Mouse (Mus musculus): ENCODE measurements around the gene Neurod1. TPM values are rescaled to one million over a fixed set of nuclear protein-coding genes. Genes with fewer than 3 reads are reported as not detected.

The Neurod1 gene
- polyA plus RNA-seq, 1 experiment from 2014 or later = 43.4 TPM

DNA sequence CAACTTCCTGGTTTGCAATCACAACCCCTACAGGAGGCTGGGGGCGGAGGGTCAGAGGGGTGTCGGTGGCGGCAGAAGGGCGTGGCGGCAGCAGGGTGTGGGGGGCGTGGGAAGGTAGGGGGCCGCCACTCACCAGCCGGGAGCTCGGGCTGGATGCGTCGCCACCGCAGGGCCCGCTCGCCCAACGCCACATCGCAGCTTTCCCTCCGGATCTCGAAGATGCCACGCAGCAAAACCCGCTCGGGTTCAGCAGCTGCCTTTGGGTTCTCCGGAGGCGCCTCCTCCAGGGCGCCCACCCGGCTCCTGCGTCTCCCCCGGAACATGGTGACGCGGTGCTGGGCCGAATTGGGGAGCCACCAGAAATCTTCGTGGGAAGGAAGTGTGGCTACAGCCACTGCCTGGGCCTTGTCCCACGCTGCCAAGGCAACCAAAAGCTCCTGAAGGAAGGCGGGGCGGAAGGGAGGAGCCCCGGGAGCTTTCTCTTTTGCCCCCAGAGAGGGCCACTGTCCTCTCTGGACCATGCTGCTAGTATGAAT is 27.9 kb downstream of the Neurod1 start:
- WGBS = 1% methylated on average over 35 of the region's 35 CpGs
- 0 out of 2 replicates have a peak, but pooled peaks cover 3% of the 10 kb centered on the region for H3K9me3 ChIP-seq (ENCODE audit: control insufficient read depth, low read length)
- peak overlapping the region; percentile 82 for H3K4me2 ChIP-seq
- peaks cover 8% of the 10 kb centered on the region for H3K4me1 ChIP-seq (ENCODE audit: control insufficient read depth, insufficient read depth, low read length)
- no peaks in the 10 kb centered on the region for H3K36me3 ChIP-seq (ENCODE audit: control insufficient read depth, insufficient read depth, low read length)
- H3K27me3 ChIP-seq (ENCODE audit: control insufficient read depth, insufficient read depth, low read length) = peaks cover 4% of the 10 kb centered on the region
- ATAC-seq (ENCODE audit: low FRiP score) (peak; percentile 92), DNase-seq (ENCODE audit: low spot score, missing footprints) (peak; percentile 95)
- H3K4me3 ChIP-seq (ENCODE audit: low read depth, low read length) = peak overlapping the region; percentile 43
- peak overlapping the region; percentile 63 for H3K9ac ChIP-seq (ENCODE audit: low read length)
- no peak overlapping the region for H3K27ac ChIP-seq (ENCODE audit: low read depth, low read length)

DNA sequence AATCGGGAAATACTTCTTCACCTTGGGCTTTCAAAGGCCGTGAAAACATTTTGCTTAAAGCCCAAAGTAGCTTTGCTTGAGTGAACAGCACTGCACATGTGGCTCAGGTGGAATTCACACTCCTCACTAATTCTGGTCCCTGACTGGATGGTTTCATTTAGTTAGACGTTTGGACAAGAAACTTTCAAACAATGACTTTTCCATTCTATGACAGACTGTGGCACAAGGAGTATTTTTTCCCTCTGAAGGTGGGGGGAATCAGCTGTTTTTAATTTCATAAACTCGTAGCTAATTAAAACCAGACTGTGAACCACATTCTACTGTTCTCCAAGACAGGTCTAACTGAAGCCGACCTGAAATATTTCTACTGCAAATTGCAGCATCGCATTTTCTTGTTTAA is 28.5 kb downstream of the Neurod1 start:
- Histone ChIP-seq H3K36me3 (ENCODE audit: control insufficient read depth, insufficient read depth, low read length) (no peaks in the 10 kb centered on the region), H3K9ac (ENCODE audit: low read length) (no peak overlapping the region), H3K4me1 (ENCODE audit: control insufficient read depth, insufficient read depth, low read length) (peaks cover 8% of the 10 kb centered on the region), H3K4me2 (no peak overlapping the region), H3K9me3 (ENCODE audit: control insufficient read depth, low read length) (0 out of 2 replicates have a peak, but pooled peaks cover 3% of the 10 kb centered on the region), H3K4me3 (ENCODE audit: low read depth, low read length) (no peak overlapping the region), H3K27me3 (ENCODE audit: control insufficient read depth, insufficient read depth, low read length) (peaks cover 4% of the 10 kb centered on the region), H3K27ac (ENCODE audit: low read depth, low read length) (no peak overlapping the region)
- WGBS = 21% methylated on average over 6 of the region's 6 CpGs
- ATAC-seq (ENCODE audit: low FRiP score) (no peak), DNase-seq (ENCODE audit: low spot score, missing footprints) (peak; percentile 87)

DNA sequence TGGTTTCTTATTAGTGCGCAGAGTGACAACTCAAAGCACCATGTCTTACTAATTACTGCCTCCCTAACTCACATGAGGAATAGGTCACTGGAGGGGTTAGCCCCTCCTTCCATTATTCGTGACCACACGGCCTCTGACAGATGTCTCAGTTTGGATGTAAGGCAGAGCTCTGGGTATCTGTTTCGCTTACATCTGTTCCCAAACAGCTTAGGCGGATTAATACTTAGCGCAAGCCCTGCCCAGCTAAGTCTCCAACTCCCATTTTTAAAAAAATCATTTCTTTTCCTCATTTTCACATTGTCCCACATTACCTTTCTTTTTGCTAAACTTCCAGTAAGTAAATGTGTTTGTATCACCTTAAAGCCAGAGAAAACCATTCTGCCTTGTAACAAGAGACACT is 34.9 kb downstream of the Neurod1 start:
- H3K4me3 ChIP-seq (ENCODE audit: low read depth, low read length) = no peak overlapping the region
- DNase-seq (ENCODE audit: low spot score, missing footprints) (peak; percentile 84), ATAC-seq (ENCODE audit: low FRiP score) (peak; percentile 82)
- no peak overlapping the region for H3K9ac ChIP-seq (ENCODE audit: low read length)
- no peaks in the 10 kb centered on the region; the same call in 1 of the 2 replicates for H3K4me1 ChIP-seq (ENCODE audit: control insufficient read depth, insufficient read depth, low read length)
- WGBS = 26% methylated on average over 6 of the region's 6 CpGs
- H3K4me2 ChIP-seq = no peak overlapping the region
- H3K36me3 ChIP-seq (ENCODE audit: control insufficient read depth, insufficient read depth, low read length) = no peaks in the 10 kb centered on the region
- H3K27me3 ChIP-seq (ENCODE audit: control insufficient read depth, insufficient read depth, low read length) = no peaks in the 10 kb centered on the region; the same call in 1 of the 2 replicates
- no peaks in the 10 kb centered on the region for H3K9me3 ChIP-seq (ENCODE audit: control insufficient read depth, low read length)
- no peak overlapping the region for H3K27ac ChIP-seq (ENCODE audit: low read depth, low read length)

DNA sequence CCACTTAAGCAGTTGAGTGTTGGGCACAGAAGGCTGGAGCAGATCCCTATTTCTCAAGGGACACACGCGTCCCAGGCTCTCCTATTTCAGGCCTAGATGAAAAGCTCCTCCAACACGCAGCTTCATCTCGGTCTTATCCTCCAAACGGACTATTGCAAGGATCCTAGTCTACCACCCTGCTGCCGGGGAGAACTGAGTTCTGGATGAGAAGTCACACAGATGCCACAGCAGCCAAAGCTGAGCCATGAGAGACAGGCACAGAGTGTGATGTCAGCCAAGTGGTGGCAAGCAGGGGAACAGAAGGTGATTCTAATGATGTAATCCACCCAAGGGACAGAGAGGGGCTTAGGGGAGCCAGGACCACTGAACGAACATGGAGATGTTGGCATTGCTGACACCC is 42.0 kb downstream of the Neurod1 start:
- H3K9ac ChIP-seq (ENCODE audit: low read length) = no peak overlapping the region
- DNase-seq (ENCODE audit: low spot score, missing footprints) = no peak
- H3K9me3 ChIP-seq (ENCODE audit: control insufficient read depth, low read length) = no peaks in the 10 kb centered on the region
- H3K27ac ChIP-seq (ENCODE audit: low read depth, low read length) = no peak overlapping the region
- H3K36me3 ChIP-seq (ENCODE audit: control insufficient read depth, insufficient read depth, low read length) = no peaks in the 10 kb centered on the region
- no peak overlapping the region for H3K4me3 ChIP-seq (ENCODE audit: low read depth, low read length)
- no peak overlapping the region for H3K4me2 ChIP-seq
- H3K4me1 ChIP-seq (ENCODE audit: control insufficient read depth, insufficient read depth, low read length) = no peaks in the 10 kb centered on the region
- ATAC-seq (ENCODE audit: low FRiP score) = no peak
- H3K27me3 ChIP-seq (ENCODE audit: control insufficient read depth, insufficient read depth, low read length) = no peaks in the 10 kb centered on the region; the same call in 1 of the 2 replicates
- 84% methylated on average over 7 of the region's 7 CpGs for WGBS

DNA sequence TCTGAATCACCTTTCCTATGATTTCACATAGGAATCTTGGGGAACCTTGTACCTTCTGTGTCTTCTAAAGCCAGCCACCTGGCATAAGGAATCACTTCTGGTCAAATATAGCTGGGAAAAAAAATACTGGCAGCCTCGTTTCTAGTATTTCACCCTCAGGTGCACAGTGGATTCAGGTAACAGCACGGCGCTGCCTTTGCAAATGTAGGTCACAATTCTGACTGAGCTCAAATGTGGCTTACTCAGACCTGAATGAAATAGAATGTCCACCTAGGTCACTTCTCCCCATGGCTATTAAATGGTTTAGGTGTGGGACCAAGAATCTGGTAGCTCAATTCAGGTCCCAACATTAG is 45.7 kb downstream of the Neurod1 start:
- H3K4me2 ChIP-seq = no peak overlapping the region
- H3K9me3 ChIP-seq (ENCODE audit: control insufficient read depth, low read length) = no peaks in the 10 kb centered on the region
- H3K4me3 ChIP-seq (ENCODE audit: low read depth, low read length) = no peak overlapping the region
- no peak overlapping the region for H3K27ac ChIP-seq (ENCODE audit: low read depth, low read length)
- no peaks in the 10 kb centered on the region for H3K36me3 ChIP-seq (ENCODE audit: control insufficient read depth, insufficient read depth, low read length)
- no peak for DNase-seq (ENCODE audit: low spot score, missing footprints)
- WGBS = 91% methylated on average over 3 of the region's 3 CpGs
- ATAC-seq (ENCODE audit: low FRiP score) = no peak
- H3K27me3 ChIP-seq (ENCODE audit: control insufficient read depth, insufficient read depth, low read length) = no peaks in the 10 kb centered on the region
- no peak overlapping the region for H3K9ac ChIP-seq (ENCODE audit: low read length)
- no peaks in the 10 kb centered on the region for H3K4me1 ChIP-seq (ENCODE audit: control insufficient read depth, insufficient read depth, low read length)

DNA sequence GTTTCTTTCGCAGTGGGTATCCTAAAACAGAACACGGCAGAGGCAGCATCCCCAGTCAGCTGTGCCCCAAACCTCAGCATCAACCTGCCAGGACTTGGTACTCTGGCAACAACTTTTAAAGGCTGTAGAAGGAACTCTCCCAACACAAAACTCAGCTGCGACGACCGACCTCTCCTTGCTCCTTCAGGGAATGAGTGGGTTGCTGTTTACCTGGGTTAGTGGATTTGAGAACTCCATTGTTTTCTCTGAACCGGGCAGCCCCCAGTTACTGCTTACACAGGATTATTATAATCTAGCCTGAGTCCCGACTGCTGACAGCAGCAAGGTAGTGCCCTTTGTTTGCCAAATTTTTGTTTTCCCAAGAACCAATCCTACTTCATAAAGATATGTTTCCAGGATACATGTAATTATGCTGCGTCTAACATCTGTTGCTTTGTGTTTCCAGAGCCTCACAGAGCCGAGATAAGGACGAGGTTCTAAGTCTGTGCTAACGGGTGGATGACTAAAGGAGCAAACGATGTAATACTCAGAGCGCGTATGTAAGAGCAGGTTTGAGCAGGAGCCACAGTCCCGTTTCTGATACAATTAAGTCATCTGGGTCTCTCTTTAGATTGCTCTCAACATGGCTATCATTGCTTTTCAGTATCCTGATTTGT is 46.2 kb downstream of the Neurod1 start:
- Histone ChIP-seq H3K4me2 (no peak overlapping the region), H3K4me1 (ENCODE audit: control insufficient read depth, insufficient read depth, low read length) (no peaks in the 10 kb centered on the region), H3K4me3 (ENCODE audit: low read depth, low read length) (no peak overlapping the region), H3K9ac (ENCODE audit: low read length) (no peak overlapping the region), H3K27ac (ENCODE audit: low read depth, low read length) (no peak overlapping the region), H3K9me3 (ENCODE audit: control insufficient read depth, low read length) (no peaks in the 10 kb centered on the region), H3K36me3 (ENCODE audit: control insufficient read depth, insufficient read depth, low read length) (no peaks in the 10 kb centered on the region), H3K27me3 (ENCODE audit: control insufficient read depth, insufficient read depth, low read length) (no peaks in the 10 kb centered on the region)
- ATAC-seq (ENCODE audit: low FRiP score) (no peak), DNase-seq (ENCODE audit: low spot score, missing footprints) (no peak)
- 60% methylated on average over 15 of the region's 15 CpGs for WGBS

DNA sequence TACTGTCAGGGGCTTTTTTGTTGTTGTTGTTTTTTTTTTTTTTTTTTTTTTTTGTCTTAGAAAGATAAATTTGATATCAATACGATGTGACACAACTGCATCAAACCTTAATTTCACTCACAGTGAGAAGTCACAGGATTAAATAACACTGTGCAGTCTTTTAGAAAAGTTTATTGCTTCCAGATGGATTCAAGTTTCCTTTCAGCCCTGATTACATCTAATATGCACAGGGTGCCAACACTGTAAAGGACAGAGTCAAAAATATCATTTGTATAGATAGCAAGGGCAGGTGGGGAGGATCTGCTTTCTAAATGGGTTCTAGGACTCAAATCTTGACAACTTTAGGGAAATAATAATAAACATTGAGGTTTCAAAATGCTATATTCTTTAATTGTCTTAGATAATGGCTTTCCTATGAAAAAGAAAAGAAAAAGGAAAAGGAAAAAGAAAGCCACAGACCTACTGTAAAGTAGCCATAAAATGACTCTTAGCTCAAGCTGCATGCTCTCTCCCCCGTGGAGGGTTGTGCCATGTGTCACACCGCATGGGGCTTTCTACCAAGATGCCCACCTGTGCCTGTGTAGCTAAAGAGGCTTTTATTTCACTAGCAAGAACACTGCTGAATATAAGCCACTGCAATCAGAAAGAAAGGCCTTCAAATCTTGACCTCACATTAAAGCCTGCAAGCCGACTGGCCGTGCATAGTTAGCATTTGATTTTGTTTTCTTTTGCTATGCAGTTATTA is 50.7 kb downstream of the Neurod1 start:
- no peak overlapping the region for H3K9ac ChIP-seq (ENCODE audit: low read length)
- no peak overlapping the region for H3K4me3 ChIP-seq (ENCODE audit: low read depth, low read length)
- no peaks in the 10 kb centered on the region for H3K4me1 ChIP-seq (ENCODE audit: control insufficient read depth, insufficient read depth, low read length)
- no peak overlapping the region for H3K27ac ChIP-seq (ENCODE audit: low read depth, low read length)
- WGBS = 79% methylated on average over 5 of the region's 5 CpGs
- no peaks in the 10 kb centered on the region for H3K9me3 ChIP-seq (ENCODE audit: control insufficient read depth, low read length)
- H3K36me3 ChIP-seq (ENCODE audit: control insufficient read depth, insufficient read depth, low read length) = no peaks in the 10 kb centered on the region
- DNase-seq (ENCODE audit: low spot score, missing footprints) (peak; percentile 78), ATAC-seq (ENCODE audit: low FRiP score) (no peak)
- no peaks in the 10 kb centered on the region for H3K27me3 ChIP-seq (ENCODE audit: control insufficient read depth, insufficient read depth, low read length)
- no peak overlapping the region for H3K4me2 ChIP-seq
